Mouse (Mus musculus) testis, adult 2 months (tissue): Measurements from ENCODE around the gene Cd83.

Experiments
- CTCF ChIP-seq: fragments of 200-500 bp; IDR thresholded peaks from 2 replicates; pipeline ENCODE4 v1.5.1; 2012; ENCODE audit warnings: low read depth, mild to moderate bottlenecking, inconsistent platforms, low read length, moderate library complexity; ENCODE audit not compliant: control insufficient read depth, insufficient read depth, insufficient replicate concordance
- POLR2A ChIP-seq: fragments of 200-500 bp; IDR thresholded peaks from 2 replicates; pipeline ENCODE4 v1.6.1; 2012; ENCODE audit warnings: low read depth, mild to moderate bottlenecking, inconsistent platforms, low read length, moderate library complexity; ENCODE audit not compliant: control insufficient read depth

DNA sequence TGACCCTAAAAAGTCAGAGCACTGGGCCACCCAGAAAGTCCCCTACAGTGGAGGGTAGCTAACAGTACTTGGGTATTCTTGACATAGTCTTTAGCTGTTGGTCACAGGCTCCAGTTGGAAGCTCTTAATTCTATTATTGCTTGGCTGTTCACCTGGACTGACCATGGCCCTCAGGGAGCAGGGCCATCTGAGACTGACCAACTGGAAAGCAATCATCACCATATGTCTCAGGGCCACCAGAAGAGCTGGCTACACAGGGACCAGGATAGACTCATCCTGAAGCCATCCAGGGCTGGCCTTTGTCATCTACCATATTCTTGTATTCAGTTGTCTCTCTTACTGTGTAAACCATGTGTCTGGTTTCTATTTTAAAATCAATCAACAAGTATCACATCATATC is 15.6 kb downstream of the Cd83 start:
- TF ChIP-seq CTCF (no peak), POLR2A (no peak)
